Mouse (Mus musculus): Measurements from ENCODE around the gene Clasp1. TPM values are rescaled to one million over a fixed set of nuclear protein-coding genes. Genes with fewer than 3 reads are reported as not detected.
A peak's percentile ranks its signal among the peaks of the same experiment; 100 is the strongest.

Gene Clasp1
- total and polyA plus RNA-seq, 2 experiments from 2014 or later = 67.3 to 168 TPM

- whole genome bisulfite sequencing = 90% methylated on average over 8 of the region's 8 CpGs
- no peak overlapping the region for H3K4me3 ChIP-seq (ENCODE audit: low read depth, low read length)
- peaks cover 75% of the 10 kb centered on the region for H3K36me3 ChIP-seq (ENCODE audit: insufficient read depth)
- TF ChIP-seq CTCF (IDR thresholded peaks at IDR 0.05; ENCODE audit: low read depth) = no peak
- no peaks in the 10 kb centered on the region for H3K27me3 ChIP-seq (ENCODE audit: insufficient read depth, low read length)
- H3K4me1 ChIP-seq (ENCODE audit: insufficient read depth) = no peaks in the 10 kb centered on the region
- H3K4me2 ChIP-seq (ENCODE audit: low read depth) = no peak overlapping the region
- no peak for ATAC-seq
- no peak overlapping the region for H3K9ac ChIP-seq
- DNase-seq = no peak
- no peaks in the 10 kb centered on the region for H3K9me3 ChIP-seq (ENCODE audit: low read length)
- no peak overlapping the region for H3K27ac ChIP-seq (ENCODE audit: low read depth, low read length)
These were observed 123.1 kb downstream of the Clasp1 start for GRCm38 (mm10) chr1:118511738-118512530.

GRCm38 (mm10) chr1:118516256-118516655, 127.4 kb downstream of the Clasp1 start:
- H3K9me3 ChIP-seq (ENCODE audit: low read length) = no peaks in the 10 kb centered on the region
- no peak overlapping the region for H3K9ac ChIP-seq
- ATAC-seq = no peak
- no peak for DNase-seq
- H3K36me3 ChIP-seq (ENCODE audit: insufficient read depth) = peaks cover 59% of the 10 kb centered on the region
- WGBS = 87% methylated on average over 7 of the region's 7 CpGs
- H3K4me2 ChIP-seq (ENCODE audit: low read depth) = no peak overlapping the region
- no peak overlapping the region for H3K27ac ChIP-seq (ENCODE audit: low read depth, low read length)
- H3K27me3 ChIP-seq (ENCODE audit: insufficient read depth, low read length) = no peaks in the 10 kb centered on the region
- no peaks in the 10 kb centered on the region for H3K4me1 ChIP-seq (ENCODE audit: insufficient read depth)
- no peak overlapping the region for H3K4me3 ChIP-seq (ENCODE audit: low read depth, low read length)
- no peak for TF ChIP-seq CTCF (IDR thresholded peaks at IDR 0.05; ENCODE audit: low read depth)

GRCm38 (mm10) chr1:118523161-118523560, 134.3 kb downstream of the Clasp1 start:
- Histone ChIP-seq H3K9me3 (ENCODE audit: low read length) (no peaks in the 10 kb centered on the region), H3K36me3 (ENCODE audit: insufficient read depth) (peaks cover 66% of the 10 kb centered on the region), H3K4me2 (ENCODE audit: low read depth) (no peak overlapping the region), H3K9ac (no peak overlapping the region), H3K4me1 (ENCODE audit: insufficient read depth) (no peaks in the 10 kb centered on the region), H3K27ac (ENCODE audit: low read depth, low read length) (no peak overlapping the region), H3K27me3 (ENCODE audit: insufficient read depth, low read length) (no peaks in the 10 kb centered on the region), H3K4me3 (ENCODE audit: low read depth, low read length) (no peak overlapping the region)
- ATAC-seq (no peak), DNase-seq (no peak)
- TF ChIP-seq CTCF (IDR thresholded peaks at IDR 0.05; ENCODE audit: low read depth) = no peak
- 50% methylated on average over 6 of the region's 6 CpGs for WGBS

- DNase-seq (no peak), ATAC-seq (no peak)
- Histone ChIP-seq H3K4me3 (ENCODE audit: low read depth, low read length) (no peak overlapping the region), H3K4me1 (ENCODE audit: insufficient read depth) (no peaks in the 10 kb centered on the region), H3K36me3 (ENCODE audit: insufficient read depth) (peaks cover 64% of the 10 kb centered on the region), H3K4me2 (ENCODE audit: low read depth) (no peak overlapping the region), H3K27me3 (ENCODE audit: insufficient read depth, low read length) (no peaks in the 10 kb centered on the region), H3K9me3 (ENCODE audit: low read length) (no peaks in the 10 kb centered on the region), H3K27ac (ENCODE audit: low read depth, low read length) (no peak overlapping the region), H3K9ac (no peak overlapping the region)
- no peak for TF ChIP-seq CTCF (IDR thresholded peaks at IDR 0.05; ENCODE audit: low read depth)
- WGBS = 93% methylated on average over 9 of the region's 9 CpGs
These were observed 136.5 kb downstream of the Clasp1 start for GRCm38 (mm10) chr1:118525336-118525735.

GRCm38 (mm10) chr1:118529213-118529612, 140.4 kb downstream of the Clasp1 start:
- Histone ChIP-seq H3K36me3 (ENCODE audit: insufficient read depth) (peaks cover 62% of the 10 kb centered on the region), H3K27me3 (ENCODE audit: insufficient read depth, low read length) (no peaks in the 10 kb centered on the region), H3K9me3 (ENCODE audit: low read length) (no peaks in the 10 kb centered on the region), H3K4me2 (ENCODE audit: low read depth) (no peak overlapping the region), H3K9ac (no peak overlapping the region), H3K4me1 (ENCODE audit: insufficient read depth) (no peaks in the 10 kb centered on the region), H3K27ac (ENCODE audit: low read depth, low read length) (no peak overlapping the region), H3K4me3 (ENCODE audit: low read depth, low read length) (no peak overlapping the region)
- TF ChIP-seq CTCF (IDR thresholded peaks at IDR 0.05; ENCODE audit: low read depth) = peak; percentile 34
- WGBS = 86% methylated on average over 1 of the region's 1 CpGs
- ATAC-seq = no peak
- DNase-seq = no peak

- WGBS = 80% methylated on average over 3 of the region's 3 CpGs
- DNase-seq = peak; percentile 29
- no peaks in the 10 kb centered on the region for H3K4me1 ChIP-seq (ENCODE audit: insufficient read depth)
- H3K36me3 ChIP-seq (ENCODE audit: insufficient read depth) = peaks cover 70% of the 10 kb centered on the region
- ATAC-seq = peak; percentile 14; the same call in 1 of the 2 replicates
- no peaks in the 10 kb centered on the region for H3K9me3 ChIP-seq (ENCODE audit: low read length)
- no peak overlapping the region for H3K4me2 ChIP-seq (ENCODE audit: low read depth)
- no peaks in the 10 kb centered on the region for H3K27me3 ChIP-seq (ENCODE audit: insufficient read depth, low read length)
- TF ChIP-seq CTCF (IDR thresholded peaks at IDR 0.05; ENCODE audit: low read depth) = no peak
- no peak overlapping the region for H3K4me3 ChIP-seq (ENCODE audit: low read depth, low read length)
- no peak overlapping the region for H3K9ac ChIP-seq
- H3K27ac ChIP-seq (ENCODE audit: low read depth, low read length) = no peak overlapping the region
These were observed 142.4 kb downstream of the Clasp1 start for GRCm38 (mm10) chr1:118531259-118531658.

- H3K36me3 ChIP-seq (ENCODE audit: insufficient read depth) = peaks cover 67% of the 10 kb centered on the region
- DNase-seq = no peak
- H3K4me2 ChIP-seq (ENCODE audit: low read depth) = no peak overlapping the region
- H3K9me3 ChIP-seq (ENCODE audit: low read length) = no peaks in the 10 kb centered on the region
- ATAC-seq = no peak
- H3K9ac ChIP-seq = no peak overlapping the region
- H3K4me3 ChIP-seq (ENCODE audit: low read depth, low read length) = no peak overlapping the region
- TF ChIP-seq CTCF (IDR thresholded peaks at IDR 0.05; ENCODE audit: low read depth) = no peak
- 86% methylated on average over 15 of the region's 15 CpGs for WGBS
- no peaks in the 10 kb centered on the region for H3K4me1 ChIP-seq (ENCODE audit: insufficient read depth)
- no peaks in the 10 kb centered on the region for H3K27me3 ChIP-seq (ENCODE audit: insufficient read depth, low read length)
- no peak overlapping the region for H3K27ac ChIP-seq (ENCODE audit: low read depth, low read length)
These were observed 147.2 kb downstream of the Clasp1 start for GRCm38 (mm10) chr1:118536021-118536420.

All from forebrain, postnatal 0 days (tissue).